Mouse (Mus musculus) right cerebral cortex, postnatal 36 days (tissue): ENCODE measurements around the gene Carnmt1.
A peak's percentile ranks its signal among the peaks of the same experiment; 100 is the strongest.

ENCODE experiments used
- DNase-seq, 2 experiments: peaks; one replicate each; pipeline ENCODE4 v3.0.0; 2022; ENCODE audit warnings: low spot score in 2 of 2, mixed read lengths in 1 of 2

Carnmt1 gene

DNA sequence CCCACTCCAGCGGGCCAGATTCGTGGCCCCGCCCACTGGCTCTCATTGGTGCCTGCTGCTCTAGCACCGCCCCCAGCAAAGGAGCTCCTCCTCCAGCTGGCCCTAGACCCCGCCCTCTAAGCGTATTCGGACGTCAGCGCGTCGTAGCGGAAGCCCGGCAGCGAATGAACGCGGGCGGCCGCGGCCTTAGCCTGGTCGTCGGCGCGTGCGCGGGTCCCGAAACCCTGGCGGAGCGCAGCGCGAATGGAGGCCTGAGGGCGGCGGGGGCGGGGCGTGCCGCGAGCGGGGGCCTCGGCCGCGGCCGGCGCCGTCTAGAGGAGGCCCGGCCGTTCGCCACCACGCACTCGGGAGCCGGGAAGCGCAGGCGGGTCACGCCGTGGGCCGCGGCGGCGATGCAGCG, at the start of gene Carnmt1:
Gene Carnmt1, plus strand, starts transcription at position 157 of the 400 bp plus-strand sequence.
- DNase-seq = peak; percentile 96 to 98

DNA sequence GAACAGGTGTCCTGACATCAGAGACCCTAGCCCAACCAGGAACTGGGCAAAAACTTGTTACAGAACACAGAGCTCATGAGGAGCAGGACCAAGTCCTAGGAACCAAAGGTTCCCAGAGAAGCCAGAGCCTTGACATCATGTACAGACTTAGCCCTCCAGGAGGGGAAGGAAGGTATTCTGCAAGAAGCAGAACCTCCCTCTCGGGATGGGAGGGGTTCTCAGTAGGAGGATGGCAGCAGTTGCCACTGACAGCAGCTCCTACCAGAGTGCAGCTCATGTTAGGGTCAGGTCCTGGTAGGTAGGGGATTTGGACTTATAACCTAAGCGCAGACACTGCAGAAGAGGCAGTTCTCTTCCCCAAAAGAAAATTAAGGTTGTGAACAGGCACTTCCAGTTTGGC, 46.7 kb upstream of the Carnmt1 start:
- no peak for DNase-seq

GRCm38 (mm10) chr19:18629589-18629988, 41.0 kb upstream of the Carnmt1 start:
- DNase-seq = no peak

GRCm38 (mm10) chr19:18630221-18631119, 40.1 kb upstream of the Carnmt1 start:
- DNase-seq = no peak

- peak in 1 of 2 experiments; percentile 9 for DNase-seq
Measured at GRCm38 (mm10) chr19:18631161-18631643, 39.4 kb upstream of the Carnmt1 start.

DNA sequence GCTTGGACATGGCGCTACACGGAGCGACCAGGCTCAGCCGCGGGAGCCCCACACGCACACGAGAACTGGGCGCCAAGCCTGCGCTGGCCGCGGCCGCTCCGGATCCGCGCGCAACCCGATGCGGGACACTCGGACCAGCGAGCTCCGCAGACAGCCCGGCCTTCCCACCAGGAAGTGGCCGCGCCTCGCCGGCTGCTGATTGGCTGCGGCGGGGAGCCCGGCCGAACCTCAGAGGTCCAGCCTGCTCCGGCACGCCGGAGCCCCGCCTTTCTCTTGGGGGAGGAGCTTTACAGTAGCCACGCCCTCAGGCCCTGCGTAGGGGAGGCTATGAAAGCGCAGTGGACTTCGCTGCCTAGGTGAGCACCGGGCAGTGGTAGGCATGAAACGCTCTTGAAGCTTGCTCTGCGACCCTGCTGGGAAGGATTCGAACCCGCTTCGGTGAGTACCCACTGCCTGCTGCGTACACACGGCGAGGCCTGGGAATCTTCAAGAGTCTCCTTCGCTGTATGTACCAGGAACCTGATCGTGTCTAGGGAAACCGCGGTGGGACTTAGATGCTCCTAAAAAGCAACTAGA, 38.8 kb upstream of the Carnmt1 start, which contains the start of the genes Ostf1 and Nmrk1:
Gene Ostf1, minus strand, starts transcription at position 180 of the 576 bp plus-strand sequence.
Gene Nmrk1, plus strand, starts transcription at position 307 of the 576 bp plus-strand sequence.
- peak; percentile 90 to 91 for DNase-seq

DNA sequence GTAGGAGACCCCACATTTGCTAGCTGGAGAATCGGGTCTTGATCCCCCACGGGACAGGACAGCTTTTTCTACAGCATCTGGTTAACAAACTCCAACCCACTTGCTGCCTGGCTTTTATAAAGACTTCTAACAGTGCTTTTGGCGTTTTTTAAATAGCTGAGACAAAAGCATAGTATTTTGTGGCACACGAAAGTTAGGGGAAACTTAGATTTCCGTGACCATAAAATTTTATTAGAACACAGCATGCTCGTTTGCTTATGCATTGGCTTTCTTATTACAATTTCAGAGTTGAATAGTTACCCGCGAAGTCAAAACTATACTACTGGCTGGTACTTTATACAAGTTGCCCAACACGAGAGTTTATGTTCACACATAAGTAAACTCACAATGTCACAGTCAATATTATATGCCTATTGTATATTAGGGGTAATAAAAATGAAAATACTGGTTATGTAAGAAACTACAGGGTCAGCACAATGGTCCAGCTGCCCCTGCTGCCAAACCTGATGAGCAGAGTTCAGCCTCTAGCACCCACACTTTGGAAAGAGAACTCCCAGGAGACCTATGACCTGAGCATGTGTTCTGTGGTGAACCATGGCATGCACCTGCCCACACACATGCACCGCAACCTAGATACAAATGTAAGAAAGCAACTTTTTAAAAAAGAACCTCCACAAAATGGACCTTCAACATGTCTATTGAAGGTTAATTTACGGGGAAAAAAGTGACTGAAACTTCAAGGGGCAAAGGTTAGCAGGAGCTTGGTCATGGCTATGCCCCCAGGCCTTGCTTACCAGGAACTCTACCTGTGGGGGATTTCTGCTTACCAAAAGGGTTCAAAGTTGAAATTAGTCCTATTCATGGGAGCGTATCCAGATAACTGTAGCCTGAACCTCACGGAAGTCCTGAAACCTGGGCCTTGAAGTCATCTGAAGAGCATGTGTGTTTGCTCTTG, 38.1 kb upstream of the Carnmt1 start:
- DNase-seq = no peak

DNA sequence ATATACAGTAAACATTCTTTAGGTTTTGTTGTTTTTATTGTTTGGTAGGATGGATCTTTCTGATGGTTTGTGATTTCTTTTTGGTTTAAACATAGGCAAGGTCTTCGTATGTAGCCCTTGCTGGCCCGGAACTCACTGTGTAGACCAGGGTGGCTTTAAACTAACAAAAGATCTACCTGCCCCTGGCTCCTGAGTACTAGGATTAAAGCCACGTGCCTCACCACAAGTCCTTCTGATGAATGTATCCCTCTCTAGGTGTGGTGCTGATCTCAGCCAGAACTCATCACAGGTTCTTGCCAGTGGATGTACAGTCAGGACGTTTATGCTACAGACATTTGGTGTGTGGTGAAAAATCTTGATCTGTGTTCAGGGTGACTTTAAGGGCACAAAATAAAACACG, 32.6 kb upstream of the Carnmt1 start:
- no peak for DNase-seq

DNA sequence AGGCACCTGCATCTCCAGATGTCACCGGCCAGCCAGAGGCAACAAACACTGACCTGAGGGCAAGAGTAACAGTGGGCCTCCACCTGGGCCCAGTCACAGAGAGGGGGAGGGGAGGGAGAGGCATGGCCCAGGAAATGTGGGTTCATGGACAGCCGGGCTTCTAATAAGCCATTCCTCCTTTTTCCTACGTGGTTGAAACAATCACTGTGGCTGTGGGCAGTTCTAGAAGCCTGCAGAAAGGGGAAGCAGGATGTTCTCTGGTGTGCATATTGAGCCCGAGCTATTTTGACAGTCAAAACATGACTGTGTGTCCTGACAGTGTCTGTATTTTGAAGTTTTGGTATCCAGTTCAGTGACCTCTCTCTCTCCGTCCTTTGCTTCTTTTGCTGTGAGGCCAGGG, 31.6 kb upstream of the Carnmt1 start:
- DNase-seq = no peak

- DNase-seq = no peak
Measured at GRCm38 (mm10) chr19:18639552-18639951, 31.0 kb upstream of the Carnmt1 start.

GRCm38 (mm10) chr19:18641001-18641400, 29.6 kb upstream of the Carnmt1 start:
- DNase-seq = no peak

DNA sequence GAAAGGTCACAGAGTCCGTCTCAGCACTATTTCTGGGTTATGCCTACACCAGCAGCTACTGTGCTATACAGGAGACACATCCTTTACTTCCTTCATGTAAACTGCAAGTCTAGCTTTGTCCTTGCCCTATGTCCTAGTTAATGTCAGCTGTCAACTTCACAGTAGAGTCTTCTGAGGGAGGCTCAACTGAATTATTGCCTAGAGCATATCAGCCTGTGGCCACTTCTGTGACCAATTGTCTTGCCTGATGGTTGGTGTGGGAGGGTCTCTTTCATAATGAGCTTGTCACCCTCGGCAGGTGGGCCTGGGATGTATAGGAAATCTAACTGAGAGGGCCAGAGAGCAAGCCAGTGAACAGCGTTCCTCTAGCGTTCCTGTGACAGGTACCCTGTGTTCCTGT, 27.2 kb upstream of the Carnmt1 start:
- DNase-seq = no peak

DNA sequence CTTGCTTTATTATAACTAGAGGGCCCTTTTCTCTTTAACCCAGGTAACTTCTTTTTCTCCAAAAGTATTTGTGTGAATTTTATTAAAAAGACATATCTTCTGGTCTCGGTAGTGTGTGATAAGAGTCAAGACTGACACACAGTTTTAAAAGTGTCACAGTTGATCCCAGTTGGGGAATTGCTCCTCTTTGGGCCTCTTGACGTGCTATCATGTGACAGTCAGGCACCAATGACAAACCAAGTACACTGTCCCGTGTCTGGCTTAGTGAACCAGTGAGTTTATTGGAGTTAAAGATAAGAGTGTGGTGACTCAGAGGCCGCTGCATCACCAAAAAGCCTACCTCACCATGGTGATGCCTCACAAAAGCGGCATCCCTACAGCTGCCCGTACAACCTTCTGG, 26.5 kb upstream of the Carnmt1 start:
- DNase-seq = no peak

DNA sequence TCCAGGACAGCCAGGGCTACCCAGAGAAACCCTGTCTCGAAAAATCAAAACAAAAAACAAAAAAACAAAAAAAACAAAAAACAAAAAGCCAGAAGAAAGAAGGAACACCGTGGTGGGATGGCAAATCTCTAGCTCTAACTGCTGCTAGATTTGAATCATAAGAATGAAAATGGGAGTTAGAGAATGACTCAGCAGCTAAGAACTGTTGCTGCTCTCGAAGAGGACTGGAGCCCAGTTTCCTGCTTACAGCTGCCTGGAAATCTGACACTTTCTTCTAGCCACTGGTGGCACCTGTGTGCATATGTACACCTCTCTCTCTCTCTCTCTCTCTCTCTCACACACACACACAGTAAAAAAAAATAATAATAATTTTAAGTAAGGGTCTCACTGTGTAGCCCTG, 24.2 kb upstream of the Carnmt1 start:
- DNase-seq = no peak

GRCm38 (mm10) chr19:18646853-18647420, 23.6 kb upstream of the Carnmt1 start:
- no peak for DNase-seq

GRCm38 (mm10) chr19:18647775-18648557, 22.6 kb upstream of the Carnmt1 start:
- no peak for DNase-seq

- DNase-seq = no peak
Measured at GRCm38 (mm10) chr19:18648558-18648945, 22.0 kb upstream of the Carnmt1 start.

DNA sequence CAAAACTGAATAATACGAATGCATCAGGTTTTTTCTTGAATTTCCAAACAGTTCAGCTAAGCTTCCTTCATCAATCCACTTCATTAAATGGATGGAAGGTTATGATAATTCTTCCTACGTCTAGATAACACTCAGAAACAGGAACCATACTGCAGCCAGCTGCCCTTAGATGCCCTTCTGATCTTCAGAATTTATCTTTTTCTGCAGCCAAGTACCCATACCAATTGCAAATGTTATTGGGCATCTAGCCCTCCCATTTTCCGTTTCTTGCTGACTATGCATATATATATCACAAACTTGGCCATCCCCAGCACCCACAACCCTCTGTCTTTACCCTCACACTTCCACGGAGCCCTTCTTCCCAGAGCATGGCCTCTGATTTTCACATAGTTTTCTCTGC, 20.6 kb upstream of the Carnmt1 start:
- DNase-seq = no peak

- no peak for DNase-seq
Measured at GRCm38 (mm10) chr19:18650473-18650872, 20.1 kb upstream of the Carnmt1 start.

- DNase-seq = no peak
Measured at GRCm38 (mm10) chr19:18652592-18652991, 18.0 kb upstream of the Carnmt1 start.

- DNase-seq = no peak
Measured at GRCm38 (mm10) chr19:18653058-18653457, 17.5 kb upstream of the Carnmt1 start.
